Mouse (Mus musculus) mouse trophoblast stem cell (cell line): ENCODE data around the gene Pla2g2c.

Experiments used
- in situ Hi-C, 2 experiments: fragments of 300-500 bp; cut with MseI, MboI; formaldehyde crosslinking; loops; 2 replicates in 1 of 2; 3 replicates in 1 of 2; pipeline ENCODE4 v1.15.1; 2025

Gene Pla2g2c

DNA sequence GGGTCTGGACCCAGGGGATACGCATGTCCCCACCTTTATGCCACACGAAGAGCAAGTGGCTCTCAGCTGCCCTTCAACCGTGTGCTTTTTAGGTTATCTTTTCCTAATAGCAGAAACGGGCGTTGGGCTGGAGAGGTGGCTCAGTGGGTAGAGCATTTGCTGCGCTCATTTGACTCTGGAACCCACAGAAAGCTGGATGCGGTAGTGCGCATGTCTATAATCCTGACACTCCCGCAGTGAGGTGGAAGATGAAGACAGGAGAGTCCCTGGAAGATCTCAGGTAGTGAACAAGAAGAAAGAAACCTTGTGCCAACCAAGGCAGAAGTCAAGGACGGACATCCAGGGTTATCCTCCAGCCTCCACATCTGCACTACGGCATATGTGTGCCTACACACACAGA lies 15.3 kb upstream of the Pla2g2c start:
- in situ Hi-C loops = no loop called here

DNA sequence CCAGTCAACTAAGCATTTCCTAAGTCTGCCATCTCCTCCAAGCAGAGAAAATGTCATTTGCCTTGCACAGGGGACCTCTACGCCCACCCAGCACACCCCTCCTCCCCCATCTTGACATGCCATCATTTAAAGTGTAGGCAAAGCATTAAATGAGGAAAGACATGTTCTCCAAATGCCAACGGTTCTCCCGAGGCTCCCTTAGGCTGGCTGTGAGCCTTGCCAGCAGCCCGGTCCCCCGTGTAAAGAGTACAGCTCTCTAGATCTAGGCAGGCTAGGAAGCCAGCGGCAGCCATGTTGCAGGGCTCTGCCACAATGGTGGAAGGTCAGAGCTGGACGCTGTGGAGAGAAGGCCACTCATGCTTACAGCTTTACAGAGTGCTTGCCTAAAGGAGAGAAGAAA lies 14.6 kb upstream of the Pla2g2c start:
- in situ Hi-C loops = no loop called here

GRCm38 (mm10) chr4:138710633-138711032 lies 14.0 kb upstream of the Pla2g2c start:
- in situ Hi-C loops = no loop called here

DNA sequence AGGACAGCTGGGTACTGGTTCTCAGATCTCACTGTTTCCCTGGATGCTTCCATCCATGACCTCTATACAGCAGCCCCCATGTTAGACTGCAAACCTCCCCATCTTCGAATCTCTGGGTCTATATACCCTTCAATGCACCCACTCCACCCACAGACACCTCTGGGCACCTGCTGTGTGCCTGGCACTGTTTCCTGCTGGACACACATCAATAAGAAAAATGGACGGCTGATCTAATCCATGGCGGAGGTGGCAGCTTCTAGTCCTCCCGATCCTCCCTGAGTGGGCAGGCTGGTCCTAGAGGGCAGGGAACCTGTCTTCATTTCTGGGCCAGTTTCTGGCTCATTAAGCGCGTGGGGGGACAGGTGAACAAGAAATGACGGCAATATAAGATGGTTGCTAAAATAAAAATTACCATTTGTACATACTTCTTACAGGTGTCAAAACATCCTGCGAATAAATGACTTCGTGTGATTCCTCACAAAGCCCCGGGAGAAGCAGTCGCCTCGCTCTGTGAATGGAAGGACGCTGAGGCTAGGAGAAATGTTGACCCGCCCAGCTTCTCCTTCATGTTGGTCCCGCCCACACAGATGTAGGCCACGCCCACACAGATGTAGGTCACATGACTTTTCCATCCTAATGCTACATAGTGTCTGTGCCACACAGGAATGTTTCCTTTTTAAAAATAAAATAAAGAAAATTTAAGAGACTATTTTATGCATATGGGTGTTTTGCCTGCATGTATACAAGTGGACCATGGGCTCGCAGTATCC lies 13.4 kb upstream of the Pla2g2c start:
- in situ Hi-C loops = no loop called here

DNA sequence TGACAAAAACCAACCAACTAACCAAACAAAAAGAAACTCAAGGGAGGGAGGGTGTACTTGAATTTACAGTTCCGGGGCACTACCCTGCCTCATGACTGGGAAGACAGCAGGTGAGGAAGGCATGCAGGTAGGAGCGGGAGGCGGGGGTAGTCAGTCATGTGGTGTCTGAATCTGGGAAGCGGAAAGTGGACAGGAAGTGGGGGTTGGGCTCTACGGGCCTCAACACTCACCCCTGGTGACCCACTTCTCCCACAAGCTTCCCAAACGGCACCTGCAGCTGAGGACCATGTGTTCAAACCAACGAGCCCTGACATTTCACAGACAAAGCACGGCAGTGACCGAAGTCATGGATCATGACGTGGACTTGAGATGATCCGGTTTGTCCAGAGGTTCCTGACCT lies 12.5 kb upstream of the Pla2g2c start:
- in situ Hi-C loops = no loop called here

- in situ Hi-C loops = no loop called here
Observed at GRCm38 (mm10) chr4:138712621-138713020, 12.0 kb upstream of the Pla2g2c start.

DNA sequence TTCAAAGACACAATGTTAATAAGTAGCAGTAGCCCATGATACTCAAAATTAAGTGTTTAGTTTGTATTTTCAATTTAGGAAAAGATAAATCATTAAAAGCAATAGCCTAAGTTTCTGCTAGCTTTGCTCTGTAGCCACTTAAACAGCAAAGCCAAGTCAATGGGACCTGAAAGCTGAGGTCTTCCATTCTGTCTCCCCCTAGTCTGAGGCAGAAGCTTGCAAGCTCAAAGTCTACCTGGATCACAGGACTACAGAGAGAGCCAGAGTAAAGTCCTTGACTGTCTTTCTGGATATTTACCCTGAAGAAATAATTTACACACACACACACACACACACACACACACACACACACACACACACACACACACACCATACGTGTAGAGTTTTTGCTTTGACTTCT lies 10.4 kb upstream of the Pla2g2c start:
- in situ Hi-C loops = no loop called here

DNA sequence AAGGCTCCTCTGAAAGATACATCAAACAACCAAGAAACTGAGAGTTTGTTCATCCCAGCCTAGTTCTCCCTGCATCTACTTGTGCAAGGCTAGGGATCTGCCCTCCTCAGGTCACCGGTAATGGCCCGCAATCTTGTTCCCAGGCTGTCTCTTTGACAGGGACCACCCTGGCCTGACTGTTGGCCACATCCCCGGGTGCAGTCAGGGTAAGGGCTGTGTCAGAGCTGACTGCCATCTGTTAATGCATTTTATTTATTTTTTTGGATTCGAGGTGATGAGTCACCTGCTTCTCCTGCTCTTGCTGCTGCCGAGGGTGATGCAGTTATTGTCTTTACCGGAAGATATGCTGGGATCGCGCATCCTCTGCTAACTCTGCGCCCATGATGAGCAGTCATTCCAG lies 7.9 kb upstream of the Pla2g2c start:
- in situ Hi-C loops = no loop called here

DNA sequence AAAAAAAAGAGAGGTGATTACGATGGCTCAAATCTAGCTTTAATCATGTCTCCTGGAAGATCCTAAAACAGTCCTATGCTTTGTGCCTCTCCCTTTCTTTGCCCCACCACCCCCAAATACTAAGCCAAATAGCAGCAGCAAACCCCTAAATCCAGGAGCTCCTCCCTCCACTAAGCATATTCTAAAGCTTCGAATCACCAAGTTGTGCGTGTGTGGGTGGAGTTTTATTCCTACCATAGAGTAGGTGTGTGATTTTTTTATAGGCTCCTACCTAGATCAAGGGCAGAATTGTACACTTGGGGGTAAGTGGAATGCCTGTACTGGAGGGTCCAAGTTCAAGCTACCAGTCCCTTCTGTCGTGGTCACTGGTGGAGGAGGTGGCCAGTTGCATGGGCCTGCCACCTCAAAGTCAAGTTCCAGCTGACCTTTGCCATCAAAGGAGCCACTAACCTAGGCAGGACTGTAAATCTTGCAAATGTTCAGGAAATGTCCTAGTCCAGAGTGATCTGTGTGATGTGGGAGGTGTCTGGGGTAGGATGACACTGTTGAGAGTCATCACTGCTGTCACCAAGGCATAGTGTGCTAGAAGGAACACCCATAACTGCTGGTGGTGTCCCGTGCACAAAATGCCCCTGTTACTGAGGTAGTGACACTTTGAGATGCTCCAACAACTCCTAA lies 5.9 kb upstream of the Pla2g2c start:
- in situ Hi-C loops = no loop called here

DNA sequence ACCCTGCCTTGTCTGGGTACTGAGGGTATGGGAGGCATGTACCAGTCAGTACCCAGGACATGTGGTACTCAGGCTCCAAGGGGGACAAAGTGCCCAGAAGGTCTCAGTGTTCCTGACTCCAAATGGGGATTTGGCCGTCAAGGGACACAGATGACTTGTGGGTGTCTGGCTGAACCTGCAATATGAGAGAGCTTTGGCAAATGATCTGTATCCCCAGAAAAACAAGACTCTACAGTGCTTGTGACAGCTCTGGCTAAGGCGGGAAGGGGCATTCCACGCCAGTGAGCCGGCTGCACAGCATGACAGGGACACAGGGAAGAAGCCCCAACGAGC lies 5.4 kb upstream of the Pla2g2c start:
- in situ Hi-C loops = no loop called here

DNA sequence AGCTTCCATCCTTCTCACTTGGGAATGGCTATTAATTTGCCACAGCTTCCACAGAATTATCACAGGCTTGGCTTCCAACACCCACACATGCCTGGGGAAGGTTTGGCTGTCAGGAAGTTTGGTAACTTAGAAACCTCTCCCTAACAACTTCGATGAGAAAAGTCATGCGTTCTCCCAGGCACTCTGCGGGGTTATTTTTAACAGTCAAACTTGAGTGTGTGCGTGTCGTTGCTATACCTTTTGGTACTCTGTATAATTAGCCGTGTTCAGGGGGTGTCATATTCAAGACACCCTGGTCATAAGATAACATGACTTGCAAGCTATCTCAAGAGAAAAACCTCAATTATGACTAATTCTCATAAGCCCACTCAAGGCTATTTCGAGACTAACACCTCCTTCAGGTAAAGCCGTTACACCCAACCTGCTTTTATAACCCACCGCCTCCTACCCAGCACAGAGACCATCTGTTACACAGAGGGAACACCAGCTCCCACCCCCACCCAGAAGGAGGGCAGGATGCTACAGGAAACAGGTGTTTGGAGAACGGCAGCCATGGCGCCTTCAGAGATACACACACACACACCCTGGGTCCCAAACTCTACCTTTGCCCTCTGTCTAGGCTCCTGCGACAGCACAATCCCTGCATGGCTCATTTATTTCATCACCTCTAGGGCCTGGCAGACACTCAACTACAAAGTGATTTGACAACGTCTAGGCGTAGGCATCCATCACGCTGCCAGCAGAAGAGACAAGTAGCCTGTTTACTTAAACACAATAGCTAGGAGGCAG lies 905 bp upstream of the Pla2g2c start:
- in situ Hi-C loops = no loop called here

DNA sequence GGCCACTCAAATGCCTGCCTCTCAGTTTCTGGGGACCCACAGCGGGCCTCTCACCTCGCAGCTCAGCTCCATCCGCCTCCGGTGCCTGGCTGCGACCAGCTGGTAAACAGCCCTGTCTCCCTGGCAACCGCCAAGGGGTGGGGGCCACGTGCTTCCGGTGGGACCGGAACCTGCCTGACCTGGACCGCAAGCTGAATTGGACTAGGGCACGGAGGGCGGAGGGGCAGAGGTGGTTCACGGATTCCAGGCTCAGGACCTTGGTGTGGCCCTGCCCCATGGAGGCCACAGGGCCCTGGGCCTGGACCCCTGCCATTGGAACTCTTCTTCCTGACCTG lies 502 bp downstream of the Pla2g2c start:
- in situ Hi-C loops = no loop called here

DNA sequence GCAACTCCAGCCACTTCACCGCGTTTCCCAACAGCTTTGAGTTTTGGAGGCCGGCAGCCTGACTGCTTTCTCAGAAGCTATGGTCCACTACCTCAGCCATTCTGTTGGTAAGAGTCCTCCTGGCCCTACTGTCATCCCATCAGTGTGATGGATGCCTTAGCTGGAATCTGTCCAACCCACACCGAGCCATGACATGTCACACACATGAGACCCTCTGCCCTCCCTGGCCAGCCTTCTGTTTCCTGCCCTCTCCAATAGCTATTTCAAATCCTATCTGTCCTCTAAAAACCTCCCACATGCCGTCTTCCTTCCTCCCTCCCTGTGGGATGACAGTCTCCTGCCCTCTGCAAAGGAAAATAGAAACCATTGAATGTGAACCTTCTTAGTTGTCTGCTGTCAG lies 1.2 kb downstream of the Pla2g2c start:
- in situ Hi-C loops = no loop called here

DNA sequence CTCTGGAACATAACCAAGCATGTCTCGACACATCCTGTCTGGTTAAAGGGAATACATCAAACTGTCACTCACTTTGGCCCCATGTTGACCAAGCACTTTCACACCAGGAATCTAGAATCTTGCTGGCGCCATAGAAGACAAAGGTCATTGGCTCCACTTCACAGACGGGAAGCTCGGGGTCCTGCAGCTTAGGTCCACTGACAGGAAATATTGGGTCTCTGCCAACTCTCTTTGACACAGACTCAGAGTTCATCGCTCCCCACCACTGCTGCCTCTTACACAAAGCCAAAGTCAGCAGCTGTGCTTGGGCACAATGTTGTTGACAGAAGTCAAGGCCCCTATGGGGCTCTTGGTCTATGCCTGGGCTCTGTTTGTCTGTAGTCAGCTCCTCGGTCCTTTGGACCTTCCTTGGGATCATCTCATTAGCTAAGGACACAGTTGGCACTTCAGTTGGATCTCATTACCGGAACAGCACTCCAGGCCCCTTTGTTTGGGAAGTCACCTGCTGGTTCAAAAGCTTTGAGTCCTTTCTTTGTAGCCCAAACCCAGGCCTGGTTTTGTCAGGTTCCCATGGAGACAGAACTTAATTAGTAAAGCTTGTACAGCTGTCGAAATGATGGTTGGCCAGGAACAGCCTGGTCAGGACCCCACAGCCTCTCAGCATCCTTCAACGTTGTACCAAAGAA lies 4.6 kb downstream of the Pla2g2c start:
- in situ Hi-C loops = no loop called here

- in situ Hi-C loops = no loop called here
Observed at GRCm38 (mm10) chr4:138734105-138734504, 9.5 kb downstream of the Pla2g2c start.

GRCm38 (mm10) chr4:138734863-138735262 lies 10.3 kb downstream of the Pla2g2c start:
- in situ Hi-C loops = no loop called here

GRCm38 (mm10) chr4:138737031-138737430 lies 12.4 kb downstream of the Pla2g2c start, which contains the start of gene Ubxn10:
Gene Ubxn10 (minus strand): TSS chr4:138737167.
- in situ Hi-C loops = no loop called here

- in situ Hi-C loops = no loop called here
Observed at GRCm38 (mm10) chr4:138739136-138739851, 14.7 kb downstream of the Pla2g2c start.

GRCm38 (mm10) chr4:138745884-138746283 lies 21.3 kb downstream of the Pla2g2c start:
- in situ Hi-C loops = loop anchor here in 1 of 2 experiments (5.0 kb wide), 1 partner anchor 101 kb away; no protein-coding TSS in a partner anchor

DNA sequence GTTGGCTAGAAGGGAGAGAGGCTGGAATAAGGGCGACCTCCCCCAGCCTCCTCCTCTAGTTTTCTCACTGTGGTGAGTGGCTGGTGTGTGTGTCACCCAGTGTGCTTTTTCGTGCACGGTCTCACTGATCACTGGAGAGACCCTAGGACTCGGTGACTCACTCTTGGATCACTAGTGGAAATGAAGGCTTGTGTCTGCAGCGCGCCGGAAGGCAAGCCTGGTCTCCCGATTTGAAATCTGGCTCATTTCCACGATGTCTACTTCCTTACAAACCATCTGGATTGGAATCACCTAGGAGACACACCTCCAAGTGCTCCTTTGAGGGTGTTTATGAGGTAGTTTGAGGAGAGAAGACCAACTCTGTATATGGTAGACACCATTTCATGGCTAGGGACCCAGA lies 22.3 kb downstream of the Pla2g2c start:
- in situ Hi-C loops = loop anchor here in 1 of 2 experiments (5.0 kb wide), 1 partner anchor 100 kb away; no protein-coding TSS in a partner anchor

DNA sequence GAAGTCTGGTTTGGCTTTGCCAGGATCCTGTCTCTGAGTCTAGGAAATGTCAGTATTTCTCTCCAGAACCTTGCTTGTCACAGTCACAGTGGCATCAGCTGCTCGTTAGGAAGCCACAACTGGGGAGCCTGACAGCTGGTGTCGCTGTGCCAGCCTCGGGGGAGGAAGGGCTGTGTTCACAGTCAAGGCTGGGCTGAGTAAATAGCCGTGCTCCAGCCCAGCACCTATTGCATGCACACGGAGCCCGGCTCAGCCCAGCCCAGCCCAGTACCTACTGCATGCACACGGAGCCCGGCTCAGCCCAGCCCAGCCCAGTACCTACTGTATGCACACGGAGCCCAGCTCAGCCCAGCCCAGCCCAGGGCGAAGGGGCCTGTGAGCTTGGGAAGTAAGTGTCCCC lies 23.3 kb downstream of the Pla2g2c start:
- in situ Hi-C loops = loop anchor here in 1 of 2 experiments (5.0 kb wide), 1 partner anchor 99 kb away; no protein-coding TSS in a partner anchor
